In the genomic region with DNA sequence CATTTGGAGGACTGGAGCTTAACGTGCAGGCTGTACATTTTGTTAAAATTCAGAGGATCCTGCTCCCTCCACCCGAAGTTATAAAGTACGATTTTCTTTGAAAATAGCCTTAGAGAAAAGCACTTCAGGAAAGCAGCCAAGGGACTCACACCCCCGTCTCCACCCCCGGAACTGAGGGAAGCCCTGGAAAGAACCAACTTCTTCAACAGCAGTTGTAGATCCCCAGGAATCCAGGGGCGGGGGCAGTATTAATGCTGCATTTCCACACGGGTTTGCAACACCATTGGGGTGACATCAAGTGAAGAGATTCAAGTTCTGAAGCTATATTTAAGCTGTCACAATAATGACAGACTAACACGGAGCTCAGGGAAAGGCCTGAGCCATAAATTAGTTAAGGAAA, we compare ENCODE assay signal across 8 mouse cellular contexts. TPM values are rescaled to one million over a fixed set of nuclear protein-coding genes. Genes with fewer than 3 reads are reported as not detected.
DNase-seq lines count a peak whose midpoint lies in the region; ATAC-seq and TF ChIP-seq lines count a peak whose summit lies in the region.

No protein-coding gene starts in this region.

- H3K4me3 ChIP-seq in midbrain, embryonic 12.5 days, result peak overlapping the region; percentile 68
- no peak overlapping the region for H3K4me3 ChIP-seq in liver, embryonic 11.5 days (ENCODE audit: low read depth, low read length)
- no peak overlapping the region for H3K4me3 ChIP-seq in thymus, adult 2 months (ENCODE audit: control insufficient read depth, insufficient read depth, low read length)

- DNase-seq in cerebellum, adult 11 months, result peak; percentile 20
- peak; percentile 25 for DNase-seq in MN1 (ENCODE audit: low spot score)
- peak; percentile 44 to 58 for DNase-seq in frontal cortex, postnatal 14 days (ENCODE audit: low spot score in 2 of 2)
- DNase-seq in liver, embryonic 11.5 days (ENCODE audit: low spot score), result no peak
- DNase-seq in embryo, embryonic 11 days, result no peak
- no peak for DNase-seq in thymus, adult 2 months

- H3K27me3 ChIP-seq in midbrain, embryonic 12.5 days, result peaks cover 12% of the 10 kb centered on the region
- H3K27me3 ChIP-seq in liver, embryonic 11.5 days (replicated peaks; ENCODE audit: control insufficient read depth, insufficient read depth, low read length), result peaks cover 62% of the 10 kb centered on the region
- H3K27me3 ChIP-seq in thymus, adult 2 months (ENCODE audit: control insufficient read depth, insufficient read depth, low read length), result peaks cover 18% of the 10 kb centered on the region; the same call in 1 of the 2 replicates

- peaks cover 38% of the 10 kb centered on the region for H3K4me1 ChIP-seq in midbrain, embryonic 12.5 days
- peaks cover 14% of the 10 kb centered on the region for H3K4me1 ChIP-seq in liver, embryonic 11.5 days (replicated peaks; ENCODE audit: control insufficient read depth, insufficient read depth, low read length)
- H3K4me1 ChIP-seq in thymus, adult 2 months (replicated peaks; ENCODE audit: control insufficient read depth, insufficient read depth, low read length), result peaks cover 18% of the 10 kb centered on the region

- 0 out of 2 replicates have a peak, but pooled peaks cover 4% of the 10 kb centered on the region for H3K36me3 ChIP-seq in midbrain, embryonic 12.5 days
- no peaks in the 10 kb centered on the region for H3K36me3 ChIP-seq in liver, embryonic 11.5 days (ENCODE audit: control insufficient read depth, insufficient read depth, low read length)
- no peaks in the 10 kb centered on the region for H3K36me3 ChIP-seq in thymus, adult 2 months (ENCODE audit: control insufficient read depth, insufficient read depth, low read length)

- H3K27ac ChIP-seq in midbrain, embryonic 12.5 days (replicated peaks), result peak overlapping the region; percentile 92; the same call in 1 of the 2 replicates
- H3K27ac ChIP-seq in liver, embryonic 11.5 days (ENCODE audit: low read depth, low read length), result no peak overlapping the region
- H3K27ac ChIP-seq in thymus, adult 2 months (ENCODE audit: control insufficient read depth, insufficient read depth, low read length), result no peak overlapping the region

- no peak for TF ChIP-seq CTCF in thymus, adult 2 months (IDR thresholded peaks at IDR 0.05; ENCODE audit: borderline replicate concordance, control insufficient read depth, extremely low read depth, insufficient read depth, low read length, poor library complexity)

- no peak overlapping the region for H3K9ac ChIP-seq in midbrain, embryonic 12.5 days (replicated peaks)
- no peak overlapping the region for H3K9ac ChIP-seq in liver, embryonic 11.5 days (ENCODE audit: low read depth, low read length)

- peak overlapping the region; percentile 81 for H3K4me2 ChIP-seq in midbrain, embryonic 12.5 days (replicated peaks)
- no peak overlapping the region; the same call in 1 of the 2 replicates for H3K4me2 ChIP-seq in liver, embryonic 11.5 days

- TF ChIP-seq POLR2A in thymus, adult 2 months (IDR thresholded peaks at IDR 0.05; ENCODE audit: control insufficient read depth, extremely low read depth, insufficient read depth, low read length, poor library complexity), result no peak

- 27% methylated on average over 8 of the region's 8 CpGs for whole genome bisulfite sequencing in midbrain, embryonic 12.5 days
- WGBS in liver, embryonic 11.5 days, result 25% methylated on average over 8 of the region's 8 CpGs
- WGBS in thymus, adult 2 months, result 23% methylated on average over 8 of the region's 8 CpGs

- no peaks in the 10 kb centered on the region for H3K9me3 ChIP-seq in midbrain, embryonic 12.5 days
- H3K9me3 ChIP-seq in liver, embryonic 11.5 days (ENCODE audit: control insufficient read depth, low read length), result no peaks in the 10 kb centered on the region

- ATAC-seq in cerebellum, adult (ENCODE audit: insufficient number of reproducible peaks, low FRiP score, low TSS enrichment), result no peak
- ATAC-seq in midbrain, embryonic 12.5 days (ENCODE audit: low FRiP score, low read depth), result no peak
- ATAC-seq in liver, embryonic 11.5 days (replicated peaks; ENCODE audit: low FRiP score), result no peak

RNA-seq across cellular contexts. Expression of a gene that starts 0.9 kb away (rescaled TPM):
- 136 and 153 TPM in 2 replicates for polyA plus RNA-seq in midbrain, embryonic 12.5 days (2016; fragmentation: Nextera tagmentation; extraction: Ambion mirVana)
- polyA plus RNA-seq in liver, embryonic 11.5 days (2014; fragmentation: Nextera tagmentation; extraction: Ambion mirVana), result 1.3 and 1.6 TPM in 2 replicates
- polyA plus RNA-seq in thymus, adult 2 months (2012; rRNA removed), result 0.75 and 0.92 TPM in 2 replicates

RNA-seq across cellular contexts. Expression of a gene that starts 43.9 kb away (rescaled TPM):
- 268 and 290 TPM in 2 replicates for polyA plus RNA-seq in midbrain, embryonic 12.5 days (2016; fragmentation: Nextera tagmentation; extraction: Ambion mirVana)
- 326 and 357 TPM in 2 replicates for polyA plus RNA-seq in liver, embryonic 11.5 days (2014; fragmentation: Nextera tagmentation; extraction: Ambion mirVana)
- 161 and 208 TPM in 2 replicates for polyA plus RNA-seq in thymus, adult 2 months (2012; rRNA removed)

Comparison
In these comparisons a context has a peak if more than half of its experiments do, and no peak if none do; other contexts are left out.
1. DNase-seq: peak in cerebellum, adult 11 months (single experiment), MN1 (single experiment) and frontal cortex, postnatal 14 days (2 of 2); none in liver, embryonic 11.5 days (single experiment), embryo, embryonic 11 days (single experiment) and thymus, adult 2 months (single experiment).
2. RNA of a gene that starts 0.9 kb away (polyA plus RNA-seq): 136 to 153 TPM in midbrain, embryonic 12.5 days; 1.3 to 1.6 TPM in liver, embryonic 11.5 days and 0.75 to 0.92 TPM in thymus, adult 2 months; every median in the first group is over 10 times any median in the second.